Mouse (Mus musculus) brain, adult 2 months (tissue): ENCODE data around the gene Btbd35f9.
"Not testable (repeated sequence)": the region's sequence is repeated elsewhere in the genome, so short reads cannot be mapped to it uniquely, and the experiment has no call there.

Experiments used
- DNase-seq: peaks from one replicate; pipeline ENCODE4 v3.0.0; 2011; ENCODE audit warnings: low read depth, low spot score

Btbd35f9 gene

GRCm38 (mm10) chrX:34161399-34161798, at the start of gene Btbd35f9:
Gene Btbd35f9, minus strand, starts transcription at chrX:34161499.
- DNase-seq, result not testable (repeated sequence)
